Mouse (Mus musculus) megakaryocyte progenitor cell, adult 5-6 weeks (primary cell): Measurements from ENCODE around the gene Pgghg. TPM values are rescaled to one million over a fixed set of nuclear protein-coding genes. Genes with fewer than 3 reads are reported as not detected.

Experiments used
- ATAC-seq: replicated peaks from 2 replicates; pipeline ENCODE4 v1.8.0; 2016; ENCODE audit warnings: mild to moderate bottlenecking, moderate TSS enrichment, inconsistent platforms; ENCODE audit not compliant: poor library complexity
- total RNA-seq, 2 experiments: library from RNA; stranded (forward) in 1 of 2; stranded (reverse) in 1 of 2; fragments of 157-497, 149-512 nt in 1 of 2; fragments of 200-1000 nt in 1 of 2; gene quantifications; 2 replicates each; pipeline versions ENCODE4 v1.2.3 to v1.2.4; 2015 to 2017

The Pgghg gene
- total RNA-seq, 2 experiments from 2014 or later: 7.3 to 8.2 TPM

- ATAC-seq: peak; percentile 51
These were observed 18.7 kb upstream of the Pgghg start for GRCm38 (mm10) chr7:140922398-140923069.

GRCm38 (mm10) chr7:140923070-140923775 lies 18.0 kb upstream of the Pgghg start:
- no peak for ATAC-seq

- no peak for ATAC-seq
These were observed 14.0 kb upstream of the Pgghg start for GRCm38 (mm10) chr7:140927181-140927580.

GRCm38 (mm10) chr7:140938436-140938835 lies 2.8 kb upstream of the Pgghg start:
- 0 out of 2 replicates have a peak, but pooled peaks have one; percentile 38 for ATAC-seq

DNA sequence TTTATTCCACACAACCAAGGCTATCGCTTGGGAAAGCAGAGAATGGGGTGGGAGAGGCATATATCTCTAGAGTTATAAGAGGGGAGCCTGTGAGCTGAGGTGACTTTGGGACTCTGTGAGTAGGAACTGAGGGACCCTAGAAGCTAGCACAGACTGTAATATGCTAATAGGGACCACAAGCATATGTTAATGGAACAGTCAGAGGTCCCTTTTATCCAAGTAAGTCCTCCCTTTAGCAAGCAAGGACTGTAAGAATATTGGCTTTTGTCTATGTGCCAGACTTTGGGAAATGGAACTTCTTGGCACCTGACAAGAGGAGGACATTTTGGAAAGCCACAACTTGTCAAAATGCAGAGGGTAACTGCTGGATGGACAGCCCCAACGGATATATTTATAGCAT lies 2.3 kb upstream of the Pgghg start:
- ATAC-seq: no peak

- ATAC-seq: no peak
These were observed 1.5 kb upstream of the Pgghg start for GRCm38 (mm10) chr7:140939669-140940171.

GRCm38 (mm10) chr7:140942341-140942740 lies 1.1 kb downstream of the Pgghg start:
- no peak for ATAC-seq

- no peak for ATAC-seq
These were observed 1.6 kb downstream of the Pgghg start for GRCm38 (mm10) chr7:140942811-140943210.

- no peak for ATAC-seq
These were observed 2.2 kb downstream of the Pgghg start for GRCm38 (mm10) chr7:140943356-140943755.

DNA sequence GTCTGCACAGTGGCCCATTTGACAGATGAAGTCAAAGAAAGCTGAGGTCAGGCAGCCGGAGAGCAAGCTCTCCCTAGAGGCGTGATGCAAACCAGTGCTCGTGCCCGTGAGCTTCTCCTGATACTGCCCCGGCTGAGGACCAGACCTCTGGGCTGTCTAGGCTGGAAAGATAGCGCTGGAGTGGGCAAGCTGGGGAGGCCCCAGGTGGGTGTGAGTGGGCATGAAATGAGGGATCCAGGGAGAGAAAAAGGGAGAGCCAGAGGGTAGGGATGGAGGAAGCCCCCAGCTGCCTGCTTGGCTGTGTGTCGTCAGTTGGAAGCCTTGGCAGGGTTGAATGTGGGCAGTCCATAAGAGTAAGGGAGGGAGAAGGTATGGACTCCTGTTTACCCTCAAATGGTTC lies 3.0 kb downstream of the Pgghg start:
- ATAC-seq: no peak

DNA sequence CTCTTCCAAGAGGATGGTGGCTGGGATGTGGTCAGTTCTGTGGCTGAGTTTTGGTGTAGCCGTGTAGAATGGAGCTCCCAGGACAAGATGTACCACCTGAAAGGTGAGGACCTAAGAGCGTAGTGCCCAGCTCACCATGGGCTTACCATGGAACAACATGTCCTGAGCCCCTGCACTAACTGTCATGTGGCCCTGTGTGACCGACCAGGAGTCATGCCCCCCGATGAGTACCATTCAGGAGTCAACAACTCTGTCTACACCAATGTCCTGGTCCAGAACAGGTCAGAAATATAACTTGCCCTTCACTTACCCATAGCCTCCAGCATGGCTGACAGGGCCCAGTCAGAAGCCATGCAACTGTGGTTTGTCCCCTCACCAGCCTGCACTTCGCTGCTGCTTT lies 4.1 kb downstream of the Pgghg start:
- no peak for ATAC-seq

DNA sequence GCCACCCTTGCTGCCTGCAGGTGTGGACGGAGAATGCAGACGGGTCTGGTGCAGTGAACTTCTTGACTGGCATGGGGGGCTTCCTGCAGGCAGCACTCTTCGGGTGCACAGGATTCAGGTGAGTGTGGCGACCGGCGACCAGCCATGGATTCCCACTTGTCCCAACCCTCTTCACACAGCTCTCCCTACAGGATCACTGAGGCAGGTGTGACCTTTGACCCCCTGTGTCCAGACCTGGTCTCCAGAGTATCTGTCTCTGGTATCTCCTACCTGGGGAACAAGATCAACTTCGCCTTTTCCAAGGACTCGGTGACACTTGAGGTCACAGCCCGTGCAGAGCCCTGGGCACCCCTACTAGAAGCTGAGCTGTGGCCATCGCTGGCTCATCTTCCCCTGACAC lies 5.1 kb downstream of the Pgghg start:
- ATAC-seq: no peak

DNA sequence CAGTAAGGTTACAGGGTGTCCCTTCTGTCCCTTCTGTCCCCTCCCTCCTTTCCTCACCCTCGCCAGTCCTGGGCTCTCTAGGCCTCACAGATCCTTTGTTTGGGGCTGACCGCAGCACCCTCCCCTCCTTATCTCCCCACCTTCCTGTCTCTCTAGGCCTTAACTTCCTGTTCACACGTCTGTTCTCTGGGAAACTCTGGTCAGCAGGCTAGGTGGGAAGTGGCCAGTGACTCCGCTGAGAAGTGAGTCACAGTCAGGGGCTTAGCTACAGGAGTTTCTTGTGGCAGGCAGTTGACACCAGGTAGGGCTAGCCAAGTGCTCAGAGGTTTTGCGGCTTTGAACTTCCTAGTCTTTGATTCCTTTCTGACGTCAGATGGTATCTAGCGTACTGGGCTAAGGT lies 5.8 kb downstream of the Pgghg start:
- ATAC-seq: peak; percentile 74

- no peak for ATAC-seq
These were observed 7.0 kb downstream of the Pgghg start for GRCm38 (mm10) chr7:140948161-140948560.

DNA sequence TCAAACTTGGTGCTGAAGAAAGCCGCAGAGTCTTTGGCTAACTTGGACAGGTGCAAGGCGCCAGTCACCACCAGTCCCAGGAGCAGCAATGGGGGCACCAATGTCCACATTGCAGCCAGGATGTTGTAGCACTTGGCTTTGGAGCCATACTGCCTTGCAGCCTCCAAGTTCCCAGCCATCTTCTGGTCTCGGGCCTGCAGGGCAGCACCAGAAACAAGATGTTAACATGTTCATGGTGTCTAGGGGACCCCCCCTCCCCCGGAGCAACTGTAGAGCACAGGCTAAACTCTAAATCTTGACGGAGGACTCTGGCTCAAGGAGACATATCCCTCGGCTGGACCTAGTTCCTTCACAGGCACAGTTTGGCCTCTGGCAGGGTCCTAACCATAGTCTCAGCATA lies 8.1 kb downstream of the Pgghg start:
- no peak for ATAC-seq

- no peak for ATAC-seq
These were observed 8.8 kb downstream of the Pgghg start, which contains the start of gene Ifitm5 for GRCm38 (mm10) chr7:140949824-140950530. Gene Ifitm5, minus strand, starts transcription at chr7:140950291.

GRCm38 (mm10) chr7:140951051-140951450 lies 9.9 kb downstream of the Pgghg start:
- ATAC-seq: no peak

- no peak for ATAC-seq
These were observed 10.6 kb downstream of the Pgghg start for GRCm38 (mm10) chr7:140951765-140952164.

DNA sequence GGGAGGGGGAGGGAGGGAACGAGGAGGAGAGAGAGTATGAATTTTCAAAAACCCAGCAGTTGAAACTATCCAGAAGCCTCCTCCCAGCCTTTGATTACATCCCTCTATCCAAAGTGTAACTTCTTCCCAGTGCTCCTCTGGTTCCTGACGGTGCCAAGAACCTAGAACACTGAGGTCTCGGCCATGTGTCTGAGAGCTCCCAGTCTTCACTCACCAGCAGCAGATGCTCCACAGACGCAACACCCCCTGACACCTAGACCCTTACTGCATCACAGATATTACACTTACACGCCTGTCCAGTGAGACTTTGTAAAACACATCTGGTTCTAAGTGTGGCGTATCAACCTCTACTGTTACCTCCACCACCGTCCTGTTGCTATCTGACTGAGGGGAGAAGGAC lies 11.2 kb downstream of the Pgghg start:
- ATAC-seq: no peak

DNA sequence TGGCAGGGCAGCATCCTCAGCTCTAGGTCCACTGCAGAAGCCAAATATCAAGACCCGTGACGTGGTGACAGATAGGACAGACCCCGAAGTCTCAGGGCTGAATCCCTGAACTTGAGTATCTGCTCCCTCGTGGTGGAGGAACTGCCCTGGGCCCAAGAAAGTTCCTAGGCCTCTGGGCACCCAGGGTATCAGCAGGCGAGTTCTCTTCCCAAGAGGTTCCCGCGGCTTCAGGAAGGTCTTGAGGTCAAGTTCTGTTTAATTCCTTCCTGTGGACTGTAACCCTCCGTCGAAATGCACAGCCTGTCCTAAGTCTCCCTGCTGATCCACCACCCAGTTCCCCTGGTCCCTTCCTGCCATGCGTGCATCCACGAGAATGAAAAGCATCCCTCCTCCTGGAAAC lies 11.9 kb downstream of the Pgghg start:
- no peak for ATAC-seq
